Mouse (Mus musculus) lung, postnatal 0 days (tissue): Measurements from ENCODE around the gene Lsm3.

Source experiments
- CTCF ChIP-seq: IDR thresholded peaks from 2 replicates; pipeline ENCODE4 v1.5.1; 2016; ENCODE audit warnings: antibody characterized with exemption, mild to moderate bottlenecking
- EP300 ChIP-seq: IDR thresholded peaks from 2 replicates; pipeline ENCODE4 v1.6.1; 2016; ENCODE audit warnings: antibody characterized with exemption, mild to moderate bottlenecking, control low read depth

DNA sequence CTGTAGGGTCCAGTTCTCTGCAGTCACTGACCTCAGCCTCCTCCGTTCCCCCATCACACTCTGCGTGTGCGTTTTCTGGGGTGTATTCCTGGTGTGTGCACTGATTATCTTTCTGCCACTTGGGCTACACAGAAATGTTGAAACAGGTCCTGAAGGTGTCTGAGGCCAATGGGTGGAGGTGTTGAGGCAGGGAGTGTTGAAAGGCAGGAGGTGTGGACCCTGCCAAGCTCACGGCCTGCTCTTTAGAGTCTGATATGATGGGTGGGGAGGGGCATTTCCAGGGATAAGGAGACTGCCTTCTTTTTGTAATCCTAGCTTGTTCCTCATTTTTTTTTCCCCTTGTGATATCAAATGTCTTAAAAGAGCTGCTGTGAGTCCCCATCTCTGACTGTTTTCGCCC, 27.3 kb downstream of the Lsm3 start:
- no peak for TF ChIP-seq CTCF
- no peak for TF ChIP-seq EP300
